Mouse (Mus musculus) hindbrain, embryonic 12.5 days (tissue): ENCODE data around the gene Tmem52b. TPM values are rescaled to one million over a fixed set of nuclear protein-coding genes. Genes with fewer than 3 reads are reported as not detected.

ENCODE experiments used
- ATAC-seq: fragments of 200-750 bp; cut with Nextera tagmentation; 2 replicates; pipeline ENCODE4 v1.8.0; 2017; ENCODE audit warnings: moderate TSS enrichment; ENCODE audit not compliant: low FRiP score
- H3K27ac ChIP-seq: fragments of 300-500 bp; sonication (generic); 2 replicates; pipeline ENCODE4 v1.5.1; 2016; ENCODE audit warnings: mild to moderate bottlenecking
- H3K27me3 ChIP-seq: fragments of 300-500 bp; sonication (generic); 2 replicates; pipeline ENCODE4 v1.6.1; 2016; ENCODE audit warnings: mild to moderate bottlenecking
- H3K36me3 ChIP-seq: fragments of 300-500 bp; sonication (generic); 2 replicates; pipeline ENCODE4 v1.6.1; 2016; ENCODE audit warnings: mild to moderate bottlenecking
- H3K4me1 ChIP-seq: fragments of 300-500 bp; sonication (generic); 2 replicates; pipeline ENCODE4 v1.6.1; 2016
- H3K4me2 ChIP-seq: fragments of 300-500 bp; sonication (generic); replicated peaks from 2 replicates; pipeline ENCODE4 v1.6.1; 2016; ENCODE audit warnings: mild to moderate bottlenecking
- H3K4me3 ChIP-seq: fragments of 300-500 bp; sonication (generic); 2 replicates; pipeline ENCODE4 v1.5.1; 2016; ENCODE audit warnings: mild to moderate bottlenecking
- H3K9ac ChIP-seq: fragments of 300-500 bp; sonication (generic); 2 replicates; pipeline ENCODE4 v1.6.1; 2016; ENCODE audit warnings: mild to moderate bottlenecking, moderate library complexity
- H3K9me3 ChIP-seq: fragments of 300-500 bp; sonication (generic); replicated peaks from 2 replicates; pipeline ENCODE4 v1.6.1; 2016; ENCODE audit warnings: mild to moderate bottlenecking
- WGBS: fragments of 180-500 bp; shearing (Covaris S2); methylation state at CpG from one replicate; pipeline ENCODE4 v1.1.7; 2016; 5-methylcytosine and 5-hydroxymethylcytosine counted together
- polyA plus RNA-seq: library from polyadenylated mRNA; unstranded; fragments of >200 nt; fragmentation: Nextera tagmentation; extraction: Ambion mirVana; gene quantifications from 2 replicates; pipeline ENCODE4 v1.2.1, GENCODE M21; 2016

Gene Tmem52b
- polyA plus RNA-seq, 1 experiment from 2014 or later = not detected

- Histone ChIP-seq H3K27me3 (no peaks in the 10 kb centered on the region), H3K9me3 (no peaks in the 10 kb centered on the region), H3K4me3 (no peak overlapping the region), H3K4me2 (no peak overlapping the region), H3K4me1 (no peaks in the 10 kb centered on the region), H3K36me3 (no peaks in the 10 kb centered on the region), H3K27ac (no peak overlapping the region), H3K9ac (no peak overlapping the region)
- no peak for ATAC-seq
- WGBS = 79% methylated on average over 2 of the region's 2 CpGs
These were observed 52.9 kb downstream of the Tmem52b start for GRCm38 (mm10) chr6:129565257-129565656.

Other genes starting within 250 kb of the Tmem52b start
- gene Cd69, start 237.1 kb upstream of the Tmem52b start, polyA plus RNA-seq = 0.22 TPM in 1 of 2 replicates, not detected in the other
- not detected in 2 replicates for gene 4922502D21Rik, start 180.8 kb upstream of the Tmem52b start, polyA plus RNA-seq
- 0.38 and 0.40 TPM in 2 replicates for gene Clec12a, start 169.9 kb upstream of the Tmem52b start, polyA plus RNA-seq
- gene Clec12b, start 126.7 kb upstream of the Tmem52b start, polyA plus RNA-seq = 0.17 TPM in 1 of 2 replicates, not detected in the other
- 4.8 TPM in 2 replicates for gene Clec1b, start 115.3 kb upstream of the Tmem52b start, polyA plus RNA-seq
- gene Clec9a, start 103.7 kb upstream of the Tmem52b start, polyA plus RNA-seq = 0.12 and 0.16 TPM in 2 replicates
- 0.98 and 1.2 TPM in 2 replicates for gene Clec1a, start 60.6 kb upstream of the Tmem52b start, polyA plus RNA-seq
- gene Olr1, start 5.4 kb upstream of the Tmem52b start, polyA plus RNA-seq = 0.07 TPM in 1 of 2 replicates, not detected in the other
- gene Gabarapl1, start 20.6 kb downstream of the Tmem52b start, polyA plus RNA-seq = 105 and 106 TPM in 2 replicates
- not detected in 2 replicates for gene Klre1, start 65.3 kb downstream of the Tmem52b start, polyA plus RNA-seq
- not detected in 2 replicates for gene Klrd1, start 79.2 kb downstream of the Tmem52b start, polyA plus RNA-seq
- gene Klrk1, start 111.3 kb downstream of the Tmem52b start, polyA plus RNA-seq = 0.25 TPM in 2 replicates
- gene Klrc3, start 130.8 kb downstream of the Tmem52b start, polyA plus RNA-seq = not detected in 2 replicates
- not detected in 2 replicates for gene Klrc2, start 148.1 kb downstream of the Tmem52b start, polyA plus RNA-seq
- gene Klrc1, start 166.4 kb downstream of the Tmem52b start, polyA plus RNA-seq = not detected in 2 replicates
- gene Klri1, start 204.6 kb downstream of the Tmem52b start, polyA plus RNA-seq = not detected in 2 replicates
- not detected in 2 replicates for gene Klri2, start 227.9 kb downstream of the Tmem52b start, polyA plus RNA-seq